18 mouse cellular contexts compared by ENCODE assay signal in genomic region chr5:75941775-75942580, GRCm38 (mm10). TPM values are rescaled to one million over a fixed set of nuclear protein-coding genes. Genes with fewer than 3 reads are reported as not detected.
A peak's percentile ranks its signal among the peaks of the same experiment; 100 is the strongest.
DNase-seq lines count a peak whose midpoint lies in the region; ATAC-seq and TF ChIP-seq lines count a peak whose summit lies in the region.
"Had no signal": no experiment of that assay in that cellular context is flagged by ENCODE, and none has a peak within 500 bp of the region (broad histone marks: within the 10 kb centered on the region; RNA-seq: fewer than 3 reads in every experiment).

No protein-coding gene starts in this region.

- H3K27ac ChIP-seq in forebrain, embryonic 10.5 days = peak overlapping the region; percentile 73
- H3K27ac ChIP-seq in forebrain, embryonic 16.5 days (ENCODE audit: low read length) = no peak overlapping the region
- 0 out of 2 replicates have a peak overlapping the region, but pooled peaks have one; percentile 44 for H3K27ac ChIP-seq in heart, postnatal 0 days (ENCODE audit: low read depth)
- H3K27ac ChIP-seq in midbrain, embryonic 11.5 days (ENCODE audit: low read depth, low read length) = no peak overlapping the region
- H3K27ac ChIP-seq in midbrain, embryonic 14.5 days (replicated peaks; ENCODE audit: low read depth, low read length) = no peak overlapping the region
- H3K27ac ChIP-seq in limb, embryonic 10.5 days = 0 out of 2 replicates have a peak overlapping the region, but pooled peaks have one; percentile 30
- H3K27ac ChIP-seq: embryonic facial prominence, embryonic 15.5 days; limb, embryonic 15.5 days had no signal

- no peaks in the 10 kb centered on the region for H3K9me3 ChIP-seq in forebrain, embryonic 10.5 days
- no peaks in the 10 kb centered on the region for H3K9me3 ChIP-seq in forebrain, embryonic 16.5 days (ENCODE audit: control insufficient read depth, low read length)
- no peaks in the 10 kb centered on the region for H3K9me3 ChIP-seq in heart, postnatal 0 days (replicated peaks; ENCODE audit: control insufficient read depth, low read length)
- no peaks in the 10 kb centered on the region for H3K9me3 ChIP-seq in midbrain, embryonic 11.5 days (ENCODE audit: control insufficient read depth, low read length)
- H3K9me3 ChIP-seq in midbrain, embryonic 14.5 days (ENCODE audit: control insufficient read depth, low read length) = no peaks in the 10 kb centered on the region
- no peaks in the 10 kb centered on the region for H3K9me3 ChIP-seq in limb, embryonic 10.5 days (replicated peaks)
- H3K9me3 ChIP-seq: embryonic facial prominence, embryonic 15.5 days; limb, embryonic 15.5 days had no signal

- peaks cover 28% of the 10 kb centered on the region for H3K4me1 ChIP-seq in forebrain, embryonic 10.5 days
- no peaks in the 10 kb centered on the region for H3K4me1 ChIP-seq in forebrain, embryonic 16.5 days (replicated peaks; ENCODE audit: control insufficient read depth, insufficient read depth, low read length)
- peaks cover 40% of the 10 kb centered on the region for H3K4me1 ChIP-seq in heart, postnatal 0 days (ENCODE audit: control insufficient read depth, insufficient read depth)
- peaks cover 10% of the 10 kb centered on the region for H3K4me1 ChIP-seq in midbrain, embryonic 11.5 days (ENCODE audit: control insufficient read depth, insufficient read depth, low read length)
- 0 out of 2 replicates have a peak, but pooled peaks cover 2% of the 10 kb centered on the region for H3K4me1 ChIP-seq in midbrain, embryonic 14.5 days (ENCODE audit: control insufficient read depth, insufficient read depth, low read length)
- H3K4me1 ChIP-seq in limb, embryonic 10.5 days = peaks cover 16% of the 10 kb centered on the region

- no peak overlapping the region for H3K9ac ChIP-seq in forebrain, embryonic 16.5 days (replicated peaks; ENCODE audit: low read depth, low read length)
- H3K9ac ChIP-seq in heart, postnatal 0 days (replicated peaks; ENCODE audit: low read depth, low read length) = no peak overlapping the region
- H3K9ac ChIP-seq in midbrain, embryonic 11.5 days (ENCODE audit: low read length) = no peak overlapping the region
- H3K9ac ChIP-seq in midbrain, embryonic 14.5 days (replicated peaks; ENCODE audit: low read length) = no peak overlapping the region
- H3K9ac ChIP-seq: embryonic facial prominence, embryonic 15.5 days; limb, embryonic 15.5 days had no signal

- WGBS in forebrain, embryonic 10.5 days = 54% methylated on average over 11 of the region's 11 CpGs
- WGBS in forebrain, embryonic 16.5 days = 45% methylated on average over 11 of the region's 11 CpGs
- 77% methylated on average over 11 of the region's 11 CpGs for WGBS in heart, postnatal 0 days
- WGBS in midbrain, embryonic 11.5 days = 28% methylated on average over 11 of the region's 11 CpGs
- WGBS in midbrain, embryonic 14.5 days = 23% methylated on average over 11 of the region's 11 CpGs
- 85% methylated on average over 11 of the region's 11 CpGs for WGBS in limb, embryonic 10.5 days

- no peak for TF ChIP-seq EP300 in heart, postnatal 0 days (IDR thresholded peaks at IDR 0.05; ENCODE audit: low read depth)

- ATAC-seq in forebrain, embryonic 16.5 days = no peak
- ATAC-seq in heart, postnatal 0 days (ENCODE audit: insufficient read depth, low read depth) = no peak
- peak; percentile 63 for ATAC-seq in midbrain, embryonic 11.5 days (ENCODE audit: low FRiP score)
- no peak for ATAC-seq in midbrain, embryonic 14.5 days (ENCODE audit: low FRiP score, low TSS enrichment)
- ATAC-seq: hindbrain, embryonic 16.5 days had no signal

- H3K4me3 ChIP-seq in forebrain, embryonic 10.5 days = no peak overlapping the region
- H3K4me3 ChIP-seq in forebrain, embryonic 16.5 days (replicated peaks; ENCODE audit: low read length) = no peak overlapping the region
- no peak overlapping the region for H3K4me3 ChIP-seq in heart, postnatal 0 days (ENCODE audit: low read depth, low read length)
- no peak overlapping the region for H3K4me3 ChIP-seq in midbrain, embryonic 11.5 days (ENCODE audit: low read depth, low read length)
- H3K4me3 ChIP-seq in midbrain, embryonic 14.5 days (replicated peaks; ENCODE audit: low read depth, low read length) = no peak overlapping the region
- H3K4me3 ChIP-seq in limb, embryonic 10.5 days = no peak overlapping the region
- H3K4me3 ChIP-seq: embryonic facial prominence, embryonic 15.5 days; limb, embryonic 15.5 days had no signal

- peak; percentile 27 for DNase-seq in forebrain, embryonic 10.5 days (ENCODE audit: extremely low spot score, low spot score)
- no peak for DNase-seq in heart, postnatal 0 days (ENCODE audit: low spot score)
- no peak for DNase-seq in heart, postnatal 14 days
- DNase-seq in midbrain, embryonic 11.5 days (ENCODE audit: low spot score, missing footprints) = peak; percentile 89
- no peak for DNase-seq in midbrain, embryonic 14.5 days
- no peak for DNase-seq in limb, embryonic 10.5 days (ENCODE audit: low spot score)
- no peak for DNase-seq in kidney, postnatal 25 days
- DNase-seq: adrenal gland, postnatal 14 days; cerebellum, postnatal 25 days; gastrocnemius, postnatal 36 days; kidney, adult 2 months; lung, adult 2 months; right cerebral cortex, postnatal 14 days had no signal

- H3K36me3 ChIP-seq in forebrain, embryonic 10.5 days (replicated peaks) = no peaks in the 10 kb centered on the region
- H3K36me3 ChIP-seq in forebrain, embryonic 16.5 days (ENCODE audit: control insufficient read depth, insufficient read depth) = no peaks in the 10 kb centered on the region
- peaks cover 12% of the 10 kb centered on the region for H3K36me3 ChIP-seq in heart, postnatal 0 days (replicated peaks; ENCODE audit: control insufficient read depth, insufficient read depth, low read length)
- no peaks in the 10 kb centered on the region for H3K36me3 ChIP-seq in midbrain, embryonic 11.5 days (ENCODE audit: control insufficient read depth, insufficient read depth, low read length)
- no peaks in the 10 kb centered on the region for H3K36me3 ChIP-seq in midbrain, embryonic 14.5 days (ENCODE audit: control insufficient read depth, insufficient read depth, low read length)
- H3K36me3 ChIP-seq in limb, embryonic 10.5 days = no peaks in the 10 kb centered on the region
- H3K36me3 ChIP-seq: embryonic facial prominence, embryonic 15.5 days; limb, embryonic 15.5 days had no signal

- H3K4me2 ChIP-seq in forebrain, embryonic 16.5 days (ENCODE audit: low read length) = no peak overlapping the region
- no peak overlapping the region for H3K4me2 ChIP-seq in heart, postnatal 0 days (ENCODE audit: low read depth, low read length)
- no peak overlapping the region for H3K4me2 ChIP-seq in midbrain, embryonic 11.5 days
- H3K4me2 ChIP-seq in midbrain, embryonic 14.5 days (ENCODE audit: low read length) = no peak overlapping the region
- H3K4me2 ChIP-seq: embryonic facial prominence, embryonic 15.5 days; limb, embryonic 15.5 days had no signal

- intact Hi-C loops in heart, postnatal 14 days (cut with DNase I) = loop anchor here (10.0 kb wide), 1 partner anchor 173 kb away; no protein-coding TSS in a partner anchor

- no peaks in the 10 kb centered on the region for H3K27me3 ChIP-seq in forebrain, embryonic 10.5 days (ENCODE audit: poor library complexity, severe bottlenecking)
- H3K27me3 ChIP-seq in forebrain, embryonic 16.5 days (replicated peaks; ENCODE audit: control insufficient read depth, insufficient read depth, low read length) = no peaks in the 10 kb centered on the region
- H3K27me3 ChIP-seq in heart, postnatal 0 days (ENCODE audit: control insufficient read depth, insufficient read depth, low read length) = no peaks in the 10 kb centered on the region
- H3K27me3 ChIP-seq in midbrain, embryonic 11.5 days (ENCODE audit: control insufficient read depth, insufficient read depth, low read length) = no peaks in the 10 kb centered on the region
- no peaks in the 10 kb centered on the region for H3K27me3 ChIP-seq in midbrain, embryonic 14.5 days (ENCODE audit: control insufficient read depth, insufficient read depth, low read length)
- no peaks in the 10 kb centered on the region for H3K27me3 ChIP-seq in limb, embryonic 10.5 days (ENCODE audit: low read depth, poor library complexity, severe bottlenecking)
- H3K27me3 ChIP-seq: embryonic facial prominence, embryonic 15.5 days; limb, embryonic 15.5 days had no signal

- no peak for TF ChIP-seq CTCF in heart, postnatal 0 days (IDR thresholded peaks at IDR 0.05; ENCODE audit: low read depth)

RNA-seq across cellular contexts. Expression of gene Kdr, which starts 36.3 kb away (rescaled TPM):
- polyA plus RNA-seq in forebrain, embryonic 10.5 days (2016; fragmentation: Nextera tagmentation; extraction: Ambion mirVana) = 24.3 and 25.9 TPM in 2 replicates
- 22.8 and 26.0 TPM in 2 replicates for polyA plus RNA-seq in forebrain, embryonic 16.5 days (2015; fragmentation: Nextera tagmentation; extraction: Ambion mirVana)
- total RNA-seq in heart, postnatal 0 days (2014; rRNA removed; ENCODE audit: low replicate concordance) = 50.9 and 60.1 TPM in 2 replicates
- 27.4 and 30.8 TPM in 2 replicates for polyA plus RNA-seq in heart, postnatal 0 days (2015; fragmentation: Nextera tagmentation; extraction: Ambion mirVana)
- total RNA-seq in heart, postnatal 14 days (2021) = 100 to 1,000 TPM in 1 of 2 experiments, 10 to 100 TPM in 1; 89.7 to 101 TPM
- polyA plus RNA-seq in midbrain, embryonic 11.5 days (2014; fragmentation: Nextera tagmentation; extraction: Ambion mirVana) = 24.5 and 28.1 TPM in 2 replicates
- polyA plus RNA-seq in midbrain, embryonic 14.5 days (2014; fragmentation: Nextera tagmentation; extraction: Ambion mirVana) = 9.2 and 26.9 TPM in 2 replicates
- 25.7 and 25.8 TPM in 2 replicates for polyA plus RNA-seq in limb, embryonic 10.5 days (2016; fragmentation: Nextera tagmentation; extraction: Ambion mirVana)
- total RNA-seq: monocyte, adult 5-6 weeks had no signal

Comparison
In these comparisons a context has a peak if more than half of its experiments do, and no peak if none do; other contexts are left out.
1. DNase-seq: peak in forebrain, embryonic 10.5 days (single experiment) and midbrain, embryonic 11.5 days (single experiment); none in heart, postnatal 0 days (single experiment), heart, postnatal 14 days (0 of 2), midbrain, embryonic 14.5 days (single experiment), limb, embryonic 10.5 days (single experiment) and kidney, postnatal 25 days (0 of 2).
2. H3K27ac ChIP-seq: peak in forebrain, embryonic 10.5 days (single experiment), heart, postnatal 0 days (single experiment) and limb, embryonic 10.5 days (single experiment); none in forebrain, embryonic 16.5 days (single experiment), midbrain, embryonic 11.5 days (single experiment) and midbrain, embryonic 14.5 days (single experiment).